Mouse (Mus musculus): ENCODE data around the gene Asic5. TPM values are rescaled to one million over a fixed set of nuclear protein-coding genes. Genes with fewer than 3 reads are reported as not detected.

The Asic5 gene
- total and polyA plus RNA-seq, 3 experiments: not detected

DNA sequence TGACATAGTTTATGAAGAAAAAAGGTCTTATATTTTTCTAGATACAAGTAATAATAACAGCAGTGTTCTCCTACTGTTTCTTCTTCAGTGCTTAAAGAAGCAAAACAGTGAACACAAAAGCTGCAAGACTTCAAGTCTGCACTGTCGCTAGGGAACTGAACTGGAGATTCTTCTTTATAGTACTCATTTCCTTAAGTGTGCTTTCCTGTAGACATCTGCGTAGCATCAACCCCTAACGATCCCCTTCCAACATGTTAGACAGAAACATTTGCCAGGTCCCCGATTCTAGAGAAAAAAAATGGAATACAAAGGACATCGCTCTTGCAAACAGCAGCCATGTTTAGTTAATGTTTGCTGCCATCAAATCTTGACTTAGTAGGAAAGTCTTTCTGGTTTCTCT, 85.7 kb downstream of the Asic5 start:
- Histone ChIP-seq H3K9ac (ENCODE audit: insufficient read depth, low read depth) (no peak overlapping the region), H3K4me3 (replicated peaks in 1 of 3; ENCODE audit: low read depth in 2 of 3, low read length in 2 of 3, poor library complexity in 1 of 3) (no peak overlapping the region), H3K4me2 (ENCODE audit: insufficient read depth, low read depth, poor library complexity, severe bottlenecking) (no peak overlapping the region), H3K36me3 (replicated peaks in 1 of 2; ENCODE audit: control insufficient read depth in 1 of 2, insufficient read depth in 1 of 2, low read length in 1 of 2) (no peaks in the 10 kb centered on the region), H3K4me1 (ENCODE audit: control insufficient read depth in 1 of 2, insufficient read depth in 2 of 2) (peaks cover 3 to 6% of the 10 kb centered on the region in 2 experiments; a peak in 3 of 4 replicates), H3K9me3 (replicated peaks; ENCODE audit: low read length) (no peaks in the 10 kb centered on the region), H3K27me3 (replicated peaks) (no peaks in the 10 kb centered on the region), H3K79me2 (replicated peaks; ENCODE audit: control insufficient read depth, extremely low read depth, insufficient read depth, poor library complexity, severe bottlenecking) (no peaks in the 10 kb centered on the region), H3K27ac (ENCODE audit: insufficient read depth, low read depth) (no peak overlapping the region)
- in situ Hi-C loops (cut with MboI; ENCODE audit: low pct_ligation_motif_present, low pct_unique_long_range_greater_than_20kb, low sequenced_read_pairs): no loop called here
- TF ChIP-seq KAT2A (IDR thresholded peaks at IDR 0.05; ENCODE audit: insufficient replicate concordance, low read length): no peak
- no peak for TF ChIP-seq SMC3 (IDR thresholded peaks at IDR 0.05; ENCODE audit: low read depth, low read length)
- TF ChIP-seq E2F4 (IDR thresholded peaks at IDR 0.05; ENCODE audit: insufficient replicate concordance, low read depth, low read length): no peak
- no peak for TF ChIP-seq TBP (conservative IDR thresholded peaks at IDR 0.05; ENCODE audit: low read depth, low read length)
- no peak for TF ChIP-seq MAX (IDR thresholded peaks at IDR 0.05; ENCODE audit: low read length)
- TF ChIP-seq BHLHE40 (IDR thresholded peaks at IDR 0.05; ENCODE audit: low read depth, low read length): no peak
- no peak for TF ChIP-seq ELF1 (IDR thresholded peaks at IDR 0.05; ENCODE audit: low read depth, low read length)
- no peak for TF ChIP-seq PAX5 (IDR thresholded peaks at IDR 0.05; ENCODE audit: low read length)
- no peak for TF ChIP-seq CTCF (conservative IDR thresholded peaks at IDR 0.05 in 1 of 2, IDR thresholded peaks at IDR 0.05 in 1 of 2; ENCODE audit: low read depth in 2 of 2, low read length in 2 of 2)
- no peak for TF ChIP-seq ZKSCAN1 (IDR thresholded peaks at IDR 0.05; ENCODE audit: borderline replicate concordance, low read depth, low read length)
- no peak for TF ChIP-seq EP300 (IDR thresholded peaks at IDR 0.05; ENCODE audit: low read length)
- TF ChIP-seq JUN (IDR thresholded peaks at IDR 0.05; ENCODE audit: insufficient read depth, low read depth, low read length): no peak
- TF ChIP-seq MAZ (IDR thresholded peaks at IDR 0.05; ENCODE audit: low read depth, low read length): no peak
- no peak for TF ChIP-seq USF1 (IDR thresholded peaks at IDR 0.05; ENCODE audit: low read depth, low read length)
- TF ChIP-seq MAFK (IDR thresholded peaks at IDR 0.05; ENCODE audit: insufficient replicate concordance, low read length): no peak
- no peak for TF ChIP-seq ZC3H11A (IDR thresholded peaks at IDR 0.05; ENCODE audit: low read depth, low read length)
- no peak for TF ChIP-seq NELFE (IDR thresholded peaks at IDR 0.05; ENCODE audit: low read depth, low read length)
- TF ChIP-seq MXI1 (IDR thresholded peaks at IDR 0.05; ENCODE audit: low read depth, low read length): no peak
- DNase-seq (ENCODE audit: extremely low read depth): no peak
- dilution Hi-C loops (cut with MboI; ENCODE audit: extremely low pct_ligation_motif_present, extremely low pct_unique_long_range_greater_than_20kb, low sequenced_read_pairs): no loop called here

Other genes with a start within 250 kb of the Asic5 start
- gene Ctso, start 49.7 kb upstream of the Asic5 start, total RNA-seq (2012; rRNA removed): 20.2 and 21.1 TPM in 2 replicates
- gene Ctso, start 49.7 kb upstream of the Asic5 start, total RNA-seq (2014; rRNA removed): 41.7 and 42.9 TPM in 2 replicates
- gene Ctso, start 49.7 kb upstream of the Asic5 start, polyA plus RNA-seq (2012; ENCODE audit: insufficient read length, low read depth): 37.4 and 39.2 TPM in 2 replicates
- not detected in 2 replicates for gene Tdo2, start 6.1 kb upstream of the Asic5 start, total RNA-seq (2012; rRNA removed)
- gene Tdo2, start 6.1 kb upstream of the Asic5 start, total RNA-seq (2014; rRNA removed): not detected in 2 replicates
- 0.41 and 0.86 TPM in 2 replicates for gene Tdo2, start 6.1 kb upstream of the Asic5 start, polyA plus RNA-seq (2012; ENCODE audit: insufficient read length, low read depth)
- not detected in 2 replicates for gene Gucy1b1, start 92.4 kb downstream of the Asic5 start, total RNA-seq (2012; rRNA removed)
- gene Gucy1b1, start 92.4 kb downstream of the Asic5 start, total RNA-seq (2014; rRNA removed): not detected in 2 replicates
- gene Gucy1b1, start 92.4 kb downstream of the Asic5 start, polyA plus RNA-seq (2012; ENCODE audit: insufficient read length, low read depth): not detected in 2 replicates
- not detected in 2 replicates for gene Gucy1a1, start 163.5 kb downstream of the Asic5 start, total RNA-seq (2012; rRNA removed)
- not detected in 2 replicates for gene Gucy1a1, start 163.5 kb downstream of the Asic5 start, total RNA-seq (2014; rRNA removed)
- gene Gucy1a1, start 163.5 kb downstream of the Asic5 start, polyA plus RNA-seq (2012; ENCODE audit: insufficient read length, low read depth): not detected in 2 replicates

Measured in CH12.LX (cell line).